ENCODE assay signal across 10 mouse cellular contexts in the genomic region with DNA sequence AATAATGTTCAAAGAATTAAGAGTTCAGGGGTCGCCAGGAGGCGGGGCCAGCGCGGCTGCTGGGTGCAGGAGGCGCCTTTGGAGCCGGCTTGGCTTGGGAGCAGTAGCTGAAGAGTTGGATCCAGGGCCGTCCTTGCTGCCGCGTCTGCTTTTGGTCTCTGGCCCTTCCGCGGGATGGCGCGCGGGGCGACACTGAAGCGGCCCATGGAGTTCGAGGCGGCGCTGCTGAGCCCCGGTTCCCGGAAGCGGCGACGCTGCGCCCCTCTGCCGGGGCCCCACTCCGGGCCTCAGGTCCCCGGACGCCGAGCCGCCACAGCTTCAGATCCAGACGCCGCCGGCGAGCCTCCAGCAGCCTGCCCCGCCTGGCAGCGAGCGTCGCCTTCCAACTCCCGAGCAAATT. TPM values are rescaled to one million over a fixed set of nuclear protein-coding genes. Genes with fewer than 3 reads are reported as not detected.
A peak's percentile ranks its signal among the peaks of the same experiment; 100 is the strongest.
DNase-seq lines count a peak whose midpoint lies in the region; ATAC-seq and TF ChIP-seq lines count a peak whose summit lies in the region.
"Not testable (repeated sequence)": the region's sequence is repeated elsewhere in the genome, so short reads cannot be mapped to it uniquely, and the experiment has no call there.
"Had no signal": no experiment of that assay in that cellular context is flagged by ENCODE, and none has a peak within 500 bp of the region (broad histone marks: within the 10 kb centered on the region; RNA-seq: fewer than 3 reads in every experiment).

No protein-coding gene starts in this region.

- H3K4me1 ChIP-seq in embryonic facial prominence, embryonic 11.5 days (ENCODE audit: control insufficient read depth, insufficient read depth, low read length); heart, adult 2 months (ENCODE audit: control insufficient read depth, insufficient read depth, low read length); hindbrain, embryonic 15.5 days (replicated peaks); limb, embryonic 10.5 days; lung, embryonic 16.5 days (replicated peaks; ENCODE audit: control insufficient read depth, insufficient read depth, low read length); neural tube, embryonic 12.5 days; thymus, adult 2 months (replicated peaks; ENCODE audit: control insufficient read depth, insufficient read depth, low read length): not testable (repeated sequence)

- not testable (repeated sequence) for H3K27ac ChIP-seq in embryonic facial prominence, embryonic 11.5 days (replicated peaks; ENCODE audit: low read depth, low read length); heart, adult 2 months; hindbrain, embryonic 15.5 days (replicated peaks); limb, embryonic 10.5 days; neural tube, embryonic 12.5 days; thymus, adult 2 months (ENCODE audit: control insufficient read depth, insufficient read depth, low read length)
- H3K27ac ChIP-seq in lung, embryonic 16.5 days (ENCODE audit: low read length) = peak overlapping the region; percentile 59

- H3K9me3 ChIP-seq in embryonic facial prominence, embryonic 11.5 days (replicated peaks; ENCODE audit: control insufficient read depth, low read length); hindbrain, embryonic 15.5 days; limb, embryonic 10.5 days (replicated peaks); lung, embryonic 16.5 days (ENCODE audit: control insufficient read depth, low read length); neural tube, embryonic 12.5 days: not testable (repeated sequence)

- WGBS in embryonic facial prominence, embryonic 11.5 days = under 1% methylated on average over 40 of the region's 40 CpGs
- under 1% methylated on average over 40 of the region's 40 CpGs for WGBS in heart, adult 2 months
- under 1% methylated on average over 40 of the region's 40 CpGs for WGBS in hindbrain, embryonic 15.5 days
- WGBS in limb, embryonic 10.5 days = under 1% methylated on average over 40 of the region's 40 CpGs
- under 1% methylated on average over 36 of the region's 40 CpGs for WGBS in lung, embryonic 16.5 days
- WGBS in neural tube, embryonic 12.5 days = under 1% methylated on average over 40 of the region's 40 CpGs
- WGBS in thymus, adult 2 months = under 1% methylated on average over 40 of the region's 40 CpGs

- H3K36me3 ChIP-seq in embryonic facial prominence, embryonic 11.5 days (replicated peaks; ENCODE audit: control insufficient read depth, insufficient read depth, low read depth, low read length); heart, adult 2 months (ENCODE audit: control insufficient read depth, insufficient read depth, low read length); hindbrain, embryonic 15.5 days; limb, embryonic 10.5 days; lung, embryonic 16.5 days (ENCODE audit: control insufficient read depth, insufficient read depth, low read length); neural tube, embryonic 12.5 days; thymus, adult 2 months (ENCODE audit: control insufficient read depth, insufficient read depth, low read length): not testable (repeated sequence)

- TF ChIP-seq POLR2A in heart, adult 2 months (IDR thresholded peaks at IDR 0.05; ENCODE audit: insufficient read depth, low read depth, low read length) = not testable (repeated sequence)
- peak; percentile 32; the same call in 1 of the 2 replicates for TF ChIP-seq POLR2A in thymus, adult 2 months (IDR thresholded peaks at IDR 0.05; ENCODE audit: control insufficient read depth, extremely low read depth, insufficient read depth, low read length, poor library complexity)

- TF ChIP-seq CTCF in heart, adult 2 months (IDR thresholded peaks at IDR 0.05); thymus, adult 2 months (IDR thresholded peaks at IDR 0.05; ENCODE audit: borderline replicate concordance, control insufficient read depth, extremely low read depth, insufficient read depth, low read length, poor library complexity): not testable (repeated sequence)

- peak overlapping the region; percentile 26 for H3K4me3 ChIP-seq in embryonic facial prominence, embryonic 11.5 days (ENCODE audit: low read depth, low read length)
- not testable (repeated sequence) for H3K4me3 ChIP-seq in heart, adult 2 months
- peak overlapping the region; percentile 35 for H3K4me3 ChIP-seq in hindbrain, embryonic 15.5 days
- peak overlapping the region; percentile 46 for H3K4me3 ChIP-seq in limb, embryonic 10.5 days
- H3K4me3 ChIP-seq in lung, embryonic 16.5 days (ENCODE audit: low read length) = peak overlapping the region; percentile 47
- peak overlapping the region; percentile 27 for H3K4me3 ChIP-seq in neural tube, embryonic 12.5 days
- peak overlapping the region; percentile 66 for H3K4me3 ChIP-seq in thymus, adult 2 months (ENCODE audit: control insufficient read depth, insufficient read depth, low read length)

- H3K4me2 ChIP-seq in embryonic facial prominence, embryonic 11.5 days (ENCODE audit: low read depth, low read length) = peak overlapping the region; percentile 50
- peak overlapping the region; percentile 58 for H3K4me2 ChIP-seq in hindbrain, embryonic 15.5 days
- H3K4me2 ChIP-seq in lung, embryonic 16.5 days (ENCODE audit: low read depth, low read length) = peak overlapping the region; percentile 63
- peak overlapping the region; percentile 61 for H3K4me2 ChIP-seq in neural tube, embryonic 12.5 days (replicated peaks)

- not testable (repeated sequence) for TF ChIP-seq EP300 in heart, adult 2 months (IDR thresholded peaks at IDR 0.05; ENCODE audit: insufficient read depth, low read depth, low read length)

- intact Hi-C loops in heart, adult 2 months (cut with DNase I) = not testable (repeated sequence)

- ATAC-seq in embryonic facial prominence, embryonic 11.5 days (replicated peaks; ENCODE audit: insufficient number of reproducible peaks, low FRiP score, low TSS enrichment, low read depth) = peak; percentile 56; the same call in 1 of the 2 replicates
- not testable (repeated sequence) for ATAC-seq in hindbrain, embryonic 15.5 days (ENCODE audit: low FRiP score, low read depth)
- ATAC-seq in lung, embryonic 16.5 days (ENCODE audit: low read depth) = peak; percentile 70
- ATAC-seq in neural tube, embryonic 12.5 days (ENCODE audit: low FRiP score, low read depth) = peak; percentile 21; the same call in 1 of the 2 replicates

- not testable (repeated sequence) for H3K79me2 ChIP-seq in heart, adult 2 months (replicated peaks; ENCODE audit: control insufficient read depth, insufficient read depth, low read length)

- not testable (repeated sequence) for H3K27me3 ChIP-seq in embryonic facial prominence, embryonic 11.5 days (ENCODE audit: control insufficient read depth, insufficient read depth, low read length); heart, adult 2 months (ENCODE audit: control insufficient read depth, insufficient read depth, low read length); lung, embryonic 16.5 days (ENCODE audit: control insufficient read depth, insufficient read depth, low read depth, low read length); thymus, adult 2 months (ENCODE audit: control insufficient read depth, insufficient read depth, low read length)
- peaks cover 27% of the 10 kb centered on the region for H3K27me3 ChIP-seq in hindbrain, embryonic 15.5 days
- peaks cover 55% of the 10 kb centered on the region for H3K27me3 ChIP-seq in limb, embryonic 10.5 days (ENCODE audit: low read depth, poor library complexity, severe bottlenecking)
- peaks cover 31% of the 10 kb centered on the region for H3K27me3 ChIP-seq in neural tube, embryonic 12.5 days (replicated peaks)

- peak; percentile 38 for DNase-seq in Muller cell, postnatal 12 days (ENCODE audit: inconsistent ontology term)
- DNase-seq in embryonic facial prominence, embryonic 11.5 days (ENCODE audit: low spot score) = peak; percentile 55
- peak; percentile 14 to 34 for DNase-seq in heart, adult 2 months
- DNase-seq in limb, embryonic 10.5 days (ENCODE audit: low spot score) = peak; percentile 68
- peak; percentile 61 for DNase-seq in thymus, adult 2 months

- peak overlapping the region; percentile 46 for H3K9ac ChIP-seq in embryonic facial prominence, embryonic 11.5 days (replicated peaks; ENCODE audit: low read length)
- H3K9ac ChIP-seq in heart, adult 2 months (ENCODE audit: low read depth, low read length); hindbrain, embryonic 15.5 days; neural tube, embryonic 12.5 days: not testable (repeated sequence)
- peak overlapping the region; percentile 64 for H3K9ac ChIP-seq in lung, embryonic 16.5 days (ENCODE audit: low read length)

RNA-seq across cellular contexts. Expression of a gene that starts 10.6 kb away (rescaled TPM):
- polyA plus RNA-seq in embryonic facial prominence, embryonic 11.5 days (2014; fragmentation: Nextera tagmentation; extraction: Ambion mirVana) = not detected in 2 replicates
- total RNA-seq in heart, adult 2 months (2021) = under 1 TPM in 1 of 2 experiments, not detected in 1; 0.29 TPM
- polyA plus RNA-seq in heart, adult 2 months (2012; rRNA removed) = not detected in 2 replicates
- not detected in 2 replicates for polyA plus RNA-seq in hindbrain, embryonic 15.5 days (2015; fragmentation: Nextera tagmentation; extraction: Ambion mirVana)
- not detected in 2 replicates for polyA plus RNA-seq in limb, embryonic 10.5 days (2016; fragmentation: Nextera tagmentation; extraction: Ambion mirVana)
- 24.5 and 27.5 TPM in 2 replicates for polyA plus RNA-seq in lung, embryonic 16.5 days (2015; fragmentation: Nextera tagmentation; extraction: Ambion mirVana)
- 0.25 TPM in 1 of 2 replicates, not detected in the other for polyA plus RNA-seq in neural tube, embryonic 12.5 days (2016; fragmentation: Nextera tagmentation; extraction: Ambion mirVana)
- polyA plus RNA-seq in thymus, adult 2 months (2012; rRNA removed) = 20.1 and 20.8 TPM in 2 replicates
- total RNA-seq: left cerebral cortex, postnatal 10 days had no signal

RNA-seq across cellular contexts. Expression of a gene that starts 11.1 kb away (rescaled TPM):
- polyA plus RNA-seq in embryonic facial prominence, embryonic 11.5 days (2014; fragmentation: Nextera tagmentation; extraction: Ambion mirVana) = not detected in 2 replicates
- total RNA-seq in heart, adult 2 months (2021) = not detected
- not detected in 2 replicates for polyA plus RNA-seq in heart, adult 2 months (2012; rRNA removed)
- not detected in 2 replicates for polyA plus RNA-seq in hindbrain, embryonic 15.5 days (2015; fragmentation: Nextera tagmentation; extraction: Ambion mirVana)
- not detected in 2 replicates for polyA plus RNA-seq in limb, embryonic 10.5 days (2016; fragmentation: Nextera tagmentation; extraction: Ambion mirVana)
- 0.80 and 1.1 TPM in 2 replicates for polyA plus RNA-seq in lung, embryonic 16.5 days (2015; fragmentation: Nextera tagmentation; extraction: Ambion mirVana)
- not detected in 2 replicates for polyA plus RNA-seq in neural tube, embryonic 12.5 days (2016; fragmentation: Nextera tagmentation; extraction: Ambion mirVana)
- 1.7 and 2.5 TPM in 2 replicates for polyA plus RNA-seq in thymus, adult 2 months (2012; rRNA removed)
- total RNA-seq: adrenal gland, adult 18-20 months; left cerebral cortex, postnatal 10 days had no signal

RNA-seq across cellular contexts. Expression of a gene that starts 49.7 kb away (rescaled TPM):
- not detected in 2 replicates for polyA plus RNA-seq in embryonic facial prominence, embryonic 11.5 days (2014; fragmentation: Nextera tagmentation; extraction: Ambion mirVana)
- total RNA-seq in heart, adult 2 months (2021) = not detected
- not detected in 2 replicates for polyA plus RNA-seq in heart, adult 2 months (2012; rRNA removed)
- not detected in 2 replicates for polyA plus RNA-seq in hindbrain, embryonic 15.5 days (2015; fragmentation: Nextera tagmentation; extraction: Ambion mirVana)
- not detected in 2 replicates for polyA plus RNA-seq in limb, embryonic 10.5 days (2016; fragmentation: Nextera tagmentation; extraction: Ambion mirVana)
- not detected in 2 replicates for polyA plus RNA-seq in lung, embryonic 16.5 days (2015; fragmentation: Nextera tagmentation; extraction: Ambion mirVana)
- polyA plus RNA-seq in neural tube, embryonic 12.5 days (2016; fragmentation: Nextera tagmentation; extraction: Ambion mirVana) = not detected in 2 replicates
- 1.7 and 2.4 TPM in 2 replicates for polyA plus RNA-seq in thymus, adult 2 months (2012; rRNA removed)
- total RNA-seq: left cerebral cortex, postnatal 10 days had no signal

RNA-seq across cellular contexts. Expression of a gene that starts 57.5 kb away (rescaled TPM):
- not detected in 2 replicates for polyA plus RNA-seq in embryonic facial prominence, embryonic 11.5 days (2014; fragmentation: Nextera tagmentation; extraction: Ambion mirVana)
- total RNA-seq in heart, adult 2 months (2021) = under 1 TPM in 1 of 2 experiments, not detected in 1; 0.23 TPM
- polyA plus RNA-seq in heart, adult 2 months (2012; rRNA removed) = 0.16 and 0.41 TPM in 2 replicates
- polyA plus RNA-seq in hindbrain, embryonic 15.5 days (2015; fragmentation: Nextera tagmentation; extraction: Ambion mirVana) = not detected in 2 replicates
- not detected in 2 replicates for polyA plus RNA-seq in limb, embryonic 10.5 days (2016; fragmentation: Nextera tagmentation; extraction: Ambion mirVana)
- not detected in 2 replicates for polyA plus RNA-seq in lung, embryonic 16.5 days (2015; fragmentation: Nextera tagmentation; extraction: Ambion mirVana)
- not detected in 2 replicates for polyA plus RNA-seq in neural tube, embryonic 12.5 days (2016; fragmentation: Nextera tagmentation; extraction: Ambion mirVana)
- 1.4 and 1.7 TPM in 2 replicates for polyA plus RNA-seq in thymus, adult 2 months (2012; rRNA removed)
- total RNA-seq: left cerebral cortex, postnatal 10 days had no signal

Comparison
In these comparisons a context has a peak if more than half of its experiments do, and no peak if none do; other contexts are left out.
1. RNA of a gene that starts 10.6 kb away (polyA plus RNA-seq): 24.5 to 27.5 TPM in lung, embryonic 16.5 days and 20.1 to 20.8 TPM in thymus, adult 2 months; 0.25 TPM in neural tube, embryonic 12.5 days, not detected in limb, embryonic 10.5 days, not detected in embryonic facial prominence, embryonic 11.5 days, not detected in heart, adult 2 months and not detected in hindbrain, embryonic 15.5 days; every median in the first group is over 10 times any median in the second.
2. Peak in every context shown above with its lines, with median percentiles within 50 percentile points of each other: DNase-seq and H3K4me2 ChIP-seq.